Mouse (Mus musculus) 3T3-L1 (cell line): ENCODE measurements around the gene Epas1.
A peak's percentile ranks its signal among the peaks of the same experiment; 100 is the strongest.

Experiments used
- DNase-seq: peaks from one replicate; pipeline ENCODE4 v3.0.0-alpha.2; 2015; ENCODE audit warnings: low read depth, low spot score

Gene Epas1

DNA sequence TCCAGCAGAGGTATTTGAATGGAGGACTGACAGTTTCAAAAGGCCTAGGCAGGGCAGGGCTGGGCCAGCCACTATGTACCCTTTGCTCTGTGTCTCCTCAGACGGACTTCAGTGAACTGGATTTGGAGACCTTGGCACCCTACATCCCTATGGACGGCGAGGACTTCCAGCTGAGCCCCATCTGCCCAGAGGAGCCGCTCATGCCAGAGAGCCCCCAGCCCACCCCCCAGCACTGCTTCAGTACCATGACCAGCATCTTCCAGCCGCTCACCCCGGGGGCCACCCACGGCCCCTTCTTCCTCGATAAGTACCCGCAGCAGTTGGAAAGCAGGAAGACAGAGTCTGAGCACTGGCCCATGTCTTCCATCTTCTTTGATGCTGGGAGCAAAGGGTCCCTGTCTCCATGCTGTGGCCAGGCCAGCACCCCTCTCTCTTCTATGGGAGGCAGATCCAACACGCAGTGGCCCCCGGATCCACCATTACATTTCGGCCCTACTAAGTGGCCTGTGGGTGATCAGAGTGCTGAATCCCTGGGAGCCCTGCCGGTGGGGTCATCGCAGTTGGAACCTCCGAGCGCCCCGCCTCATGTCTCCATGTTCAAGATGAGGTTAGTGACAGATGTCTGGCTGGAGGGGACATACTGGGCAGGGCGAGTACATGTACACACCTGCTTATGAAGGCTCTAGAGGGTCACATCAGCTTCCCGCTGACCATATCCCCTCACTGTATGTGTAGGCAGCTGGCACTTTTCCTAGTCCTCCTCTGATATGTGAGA lies 74.1 kb downstream of the Epas1 start:
- no peak for DNase-seq

- DNase-seq: no peak
These were observed 75.0 kb downstream of the Epas1 start for GRCm38 (mm10) chr17:86828500-86828899.

DNA sequence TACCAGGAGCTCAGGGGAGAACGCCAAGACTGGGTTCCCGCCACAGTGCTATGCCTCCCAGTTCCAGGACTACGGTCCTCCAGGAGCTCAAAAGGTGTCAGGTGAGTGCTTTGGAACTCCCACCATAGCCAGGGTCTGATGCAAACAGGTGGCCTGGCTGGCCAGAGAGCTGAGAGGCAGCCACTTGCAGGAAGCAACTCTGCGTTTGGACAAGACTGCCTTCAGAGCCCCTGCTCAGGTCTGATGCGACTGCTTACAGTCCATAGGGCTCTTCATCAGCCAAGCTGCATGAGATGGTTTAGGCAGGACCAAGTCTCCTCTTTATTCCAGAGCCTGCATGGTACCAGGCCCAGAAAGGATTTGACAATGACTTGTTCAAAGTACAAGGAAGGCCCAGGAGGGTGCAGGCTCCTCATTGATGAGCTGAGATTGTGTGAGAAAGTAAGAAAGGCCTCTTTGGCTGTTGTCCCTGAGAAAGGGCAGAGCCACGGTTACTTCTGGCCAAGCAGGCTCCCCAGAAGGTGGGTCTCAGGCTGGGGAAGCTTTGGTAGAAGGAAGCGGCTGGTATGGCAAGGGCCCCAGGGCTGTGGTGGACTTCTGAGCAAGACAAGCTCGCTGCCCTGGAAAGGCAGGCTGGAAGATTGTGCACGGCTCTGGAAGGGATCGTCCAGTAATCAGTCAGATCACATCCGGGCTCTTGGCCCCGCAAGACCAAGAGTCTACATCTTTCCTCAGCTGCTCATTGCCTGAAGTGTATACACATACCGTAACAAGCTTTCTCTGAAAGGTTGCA lies 76.1 kb downstream of the Epas1 start:
- DNase-seq: no peak

DNA sequence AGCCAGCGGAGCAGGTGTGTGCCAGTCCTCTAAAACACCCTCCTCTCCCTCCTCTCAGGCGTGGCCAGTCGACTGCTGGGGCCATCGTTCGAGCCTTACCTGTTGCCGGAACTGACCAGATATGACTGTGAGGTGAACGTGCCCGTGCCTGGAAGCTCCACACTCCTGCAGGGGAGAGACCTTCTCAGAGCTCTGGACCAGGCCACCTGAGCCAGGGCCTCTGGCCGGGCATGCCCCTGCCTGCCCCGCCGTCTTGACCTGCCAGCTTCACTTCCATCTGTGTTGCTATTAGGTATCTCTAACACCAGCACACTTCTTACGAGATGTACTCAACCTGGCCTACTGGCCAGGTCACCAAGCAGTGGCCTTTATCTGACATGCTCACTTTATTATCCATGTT lies 77.4 kb downstream of the Epas1 start:
- DNase-seq: no peak

- DNase-seq: no peak
These were observed 79.2 kb downstream of the Epas1 start for GRCm38 (mm10) chr17:86832562-86833327.

DNA sequence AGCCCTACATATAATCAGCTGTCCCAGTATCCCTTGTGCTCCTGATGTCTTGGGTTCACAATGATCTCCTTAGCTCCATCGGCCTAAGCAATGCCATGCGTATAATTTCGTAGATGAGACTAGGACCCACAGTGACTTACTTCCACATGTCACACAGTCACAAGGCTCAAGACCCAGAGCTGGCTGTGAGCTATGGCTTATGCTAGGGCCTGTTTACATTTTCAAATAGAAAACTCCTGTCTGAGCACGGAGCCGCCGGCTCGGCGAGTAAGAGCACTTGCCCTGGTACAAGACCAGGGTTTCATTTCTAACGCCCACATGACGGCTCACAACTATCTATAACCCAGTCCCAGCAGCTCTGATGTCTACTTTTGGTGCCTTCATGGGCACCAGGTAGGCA lies 80.4 kb downstream of the Epas1 start:
- DNase-seq: no peak

- no peak for DNase-seq
These were observed 85.8 kb downstream of the Epas1 start for GRCm38 (mm10) chr17:86839308-86839707.

DNA sequence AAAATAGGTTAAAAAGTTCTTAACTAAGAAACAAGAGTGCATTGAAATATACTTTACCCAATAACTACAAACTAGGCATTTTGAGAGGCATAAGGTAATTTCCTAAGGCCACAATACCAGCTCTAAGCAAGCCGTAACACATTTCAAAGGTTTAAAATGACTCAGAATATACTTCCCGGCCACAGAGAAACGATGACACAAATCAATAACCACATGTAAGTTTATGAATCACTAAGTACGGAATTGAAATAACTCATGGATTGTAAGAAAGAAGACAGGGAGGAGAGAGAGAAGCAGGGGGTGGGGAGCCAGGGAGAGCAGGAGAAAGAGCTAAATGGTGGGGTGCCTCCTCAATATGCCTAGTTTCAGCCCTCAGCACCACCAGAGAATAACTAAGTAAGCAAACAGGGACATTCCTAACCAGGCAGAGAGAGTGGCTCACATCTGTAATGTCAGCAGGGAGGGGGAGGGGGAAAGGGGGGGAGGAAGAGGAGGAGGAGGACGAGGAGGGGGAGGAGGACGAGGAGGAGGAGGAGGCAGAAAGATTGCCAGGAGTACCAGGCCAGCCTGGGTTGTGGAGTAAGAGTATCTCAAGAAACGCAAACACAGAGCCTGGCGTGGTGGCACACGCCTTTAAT lies 97.3 kb downstream of the Epas1 start:
- DNase-seq: peak; percentile 48

DNA sequence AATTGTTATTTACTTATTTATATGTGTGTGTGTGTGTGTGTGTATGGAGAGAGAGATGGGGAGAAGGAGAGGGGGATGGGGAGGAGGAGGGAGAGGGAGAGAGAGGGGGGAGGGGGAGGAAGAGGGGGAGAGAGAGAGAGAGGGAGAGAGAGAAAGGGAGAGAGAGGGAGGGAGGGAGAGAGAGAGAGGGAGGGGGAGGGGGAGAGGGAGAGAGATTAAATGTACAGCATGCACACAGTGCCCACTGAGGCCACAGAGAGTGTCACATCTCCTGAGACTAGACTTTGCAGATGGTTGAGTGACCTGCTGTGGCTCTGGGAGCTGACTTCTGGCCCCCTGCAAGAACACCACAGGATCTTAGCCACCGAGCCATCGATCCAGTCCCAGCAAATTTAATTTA lies 98.3 kb downstream of the Epas1 start:
- DNase-seq: no peak

- no peak for DNase-seq
These were observed 99.1 kb downstream of the Epas1 start for GRCm38 (mm10) chr17:86852591-86853031.

GRCm38 (mm10) chr17:86870586-86870985 lies 117.1 kb downstream of the Epas1 start:
- no peak for DNase-seq

DNA sequence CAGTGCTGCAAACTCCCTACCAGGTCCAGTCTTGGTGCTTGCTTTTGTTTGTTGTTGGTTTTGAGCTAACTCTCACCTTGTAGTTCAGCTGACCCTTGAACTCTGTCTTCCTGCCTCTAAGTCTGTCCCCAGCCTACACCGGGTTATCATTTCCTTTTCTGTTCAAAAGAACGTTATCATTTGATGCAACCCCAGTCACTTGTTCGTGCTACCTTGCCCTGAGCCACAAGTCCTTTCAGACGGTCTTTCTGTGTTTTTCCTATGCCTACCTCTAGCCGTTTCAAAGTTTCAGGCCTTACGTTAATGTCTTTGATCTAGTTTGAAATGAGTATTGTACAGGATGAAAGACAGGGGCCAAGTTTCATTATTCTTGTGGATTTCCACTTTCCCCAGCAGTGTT lies 119.1 kb downstream of the Epas1 start:
- no peak for DNase-seq

DNA sequence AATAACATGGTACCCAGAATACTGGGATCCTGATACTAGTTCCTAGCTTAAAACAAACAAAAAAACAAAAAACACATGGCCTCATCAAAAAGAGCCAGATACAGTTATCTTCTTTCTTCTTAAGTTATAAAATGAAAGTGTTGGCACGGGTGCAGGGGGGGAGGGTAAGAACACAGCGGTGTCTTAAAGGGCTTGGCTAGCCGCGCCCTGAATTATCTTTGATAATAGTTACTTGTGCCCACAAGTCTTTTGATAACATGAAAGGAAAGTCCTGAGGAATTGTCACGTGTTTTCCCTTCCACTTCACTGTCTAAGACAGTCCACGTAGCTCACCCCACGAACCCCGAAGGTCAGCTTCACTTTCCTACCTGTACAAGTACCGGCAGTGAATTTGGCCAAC lies 123.4 kb downstream of the Epas1 start:
- DNase-seq: no peak

- DNase-seq: peak; percentile 15
These were observed 124.2 kb downstream of the Epas1 start for GRCm38 (mm10) chr17:86877747-86878146.

GRCm38 (mm10) chr17:86880056-86880455 lies 126.6 kb downstream of the Epas1 start:
- no peak for DNase-seq

DNA sequence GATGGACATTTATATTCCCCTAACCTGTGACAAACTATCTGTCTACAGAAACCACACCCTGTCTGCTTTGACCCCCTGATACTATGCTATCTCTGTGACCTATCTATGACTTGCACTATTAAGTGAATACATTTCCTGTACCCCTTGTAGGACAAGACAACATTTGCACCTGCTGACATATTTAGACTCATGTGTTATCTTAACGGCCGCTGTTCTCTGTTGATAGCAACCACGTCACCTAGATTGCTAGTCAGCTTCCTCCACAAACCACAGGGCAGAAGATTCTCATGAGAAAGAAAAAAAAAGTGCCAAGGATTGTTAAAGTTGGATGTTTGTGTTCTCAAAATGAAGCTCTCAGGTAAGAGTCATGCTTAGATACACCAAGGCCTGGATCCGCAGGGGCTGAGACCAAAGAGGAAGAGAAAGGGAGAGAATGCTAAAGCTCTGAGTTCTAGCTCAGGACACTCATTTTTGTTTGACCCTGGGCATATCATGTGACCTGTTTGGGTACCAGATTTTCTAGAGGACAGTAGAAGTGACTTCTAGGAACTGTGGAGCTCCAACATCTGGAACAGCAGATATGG lies 127.1 kb downstream of the Epas1 start:
- DNase-seq: no peak
